Mouse (Mus musculus) hindbrain, embryonic 10.5 days (tissue): ENCODE measurements around the gene Gars. TPM values are rescaled to one million over a fixed set of nuclear protein-coding genes. Genes with fewer than 3 reads are reported as not detected.

Source experiments
- DNase-seq: peaks from one replicate; pipeline ENCODE4 v3.0.0-alpha.2; 2017; ENCODE audit warnings: low spot score
- H3K27ac ChIP-seq: fragments of 300-500 bp; sonication (generic); 2 replicates; pipeline ENCODE4 v1.5.1; 2016; ENCODE audit warnings: mild to moderate bottlenecking, moderate library complexity
- H3K27me3 ChIP-seq: fragments of 300-500 bp; sonication (generic); 2 replicates; pipeline ENCODE4 v1.6.1; 2016; ENCODE audit warnings: mild to moderate bottlenecking; ENCODE audit not compliant: poor library complexity, insufficient read depth, severe bottlenecking
- H3K36me3 ChIP-seq: fragments of 300-500 bp; sonication (generic); 2 replicates; pipeline ENCODE4 v1.6.1; 2016; ENCODE audit warnings: mild to moderate bottlenecking, moderate library complexity
- H3K4me1 ChIP-seq: fragments of 300-500 bp; sonication (generic); replicated peaks from 2 replicates; pipeline ENCODE4 v1.6.1; 2016; ENCODE audit warnings: mild to moderate bottlenecking
- H3K4me3 ChIP-seq: fragments of 300-500 bp; sonication (generic); 2 replicates; pipeline ENCODE4 v1.5.1; 2016; ENCODE audit warnings: mild to moderate bottlenecking, moderate library complexity
- H3K9me3 ChIP-seq: fragments of 300-500 bp; sonication (generic); 2 replicates; pipeline ENCODE4 v1.6.1; 2016; ENCODE audit warnings: mild to moderate bottlenecking, moderate library complexity
- WGBS: fragments of 180-500 bp; shearing (Covaris S2); methylation state at CpG from one replicate; pipeline ENCODE4 v1.1.7; 2016; 5-methylcytosine and 5-hydroxymethylcytosine counted together
- polyA plus RNA-seq: library from polyadenylated mRNA; unstranded; fragments of >200 nt; fragmentation: Nextera tagmentation; extraction: Ambion mirVana; gene quantifications from 2 replicates; pipeline ENCODE4 v1.2.1, GENCODE M21; 2016

Gars gene
- polyA plus RNA-seq, 1 experiment from 2014 or later: 210 TPM

DNA sequence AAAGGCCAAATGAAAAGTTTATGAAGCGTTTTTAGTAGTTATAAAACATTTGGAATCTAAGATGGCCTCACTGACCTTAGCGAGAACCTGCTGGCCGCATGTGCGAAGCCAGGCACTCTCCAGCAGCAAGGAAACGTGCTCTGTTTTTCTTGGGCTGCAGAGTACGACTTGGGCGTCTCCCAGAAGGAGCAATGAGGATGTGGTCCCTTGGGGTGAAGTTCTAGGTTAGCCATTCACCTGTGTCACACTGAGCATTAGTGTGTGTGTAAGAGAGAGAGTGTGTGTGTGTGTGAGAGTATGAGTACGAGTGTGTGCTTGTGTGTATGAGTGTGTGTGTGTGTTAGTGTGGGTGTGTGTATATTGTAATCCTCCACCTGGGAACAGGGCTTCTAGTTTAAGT lies 5.4 kb downstream of the Gars start:
- WGBS: 83% methylated on average over 8 of the region's 8 CpGs
- no peak overlapping the region for H3K4me3 ChIP-seq
- no peaks in the 10 kb centered on the region for H3K9me3 ChIP-seq
- no peaks in the 10 kb centered on the region for H3K27me3 ChIP-seq
- H3K4me1 ChIP-seq: peaks cover 18% of the 10 kb centered on the region
- H3K36me3 ChIP-seq: peaks cover 16% of the 10 kb centered on the region
- DNase-seq: no peak
- H3K27ac ChIP-seq: no peak overlapping the region

DNA sequence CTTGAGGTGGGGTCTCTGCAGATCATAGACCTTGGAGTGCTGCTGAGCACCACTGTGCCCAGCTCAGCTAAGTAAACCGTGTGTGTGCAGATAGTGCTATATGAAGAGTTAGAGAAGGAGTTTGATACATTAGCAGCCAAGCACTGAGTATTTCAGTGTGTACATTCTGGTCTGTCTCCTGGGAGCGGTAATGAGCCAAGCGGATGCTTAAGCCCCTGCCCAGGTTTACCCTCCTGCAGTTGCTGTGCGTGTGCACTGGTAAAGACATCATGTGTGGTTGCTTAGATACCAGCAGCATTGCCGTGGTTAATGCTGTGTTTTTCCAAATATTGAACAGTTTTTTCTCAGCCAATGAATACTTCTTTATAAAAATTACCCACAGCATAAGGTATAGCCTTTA lies 6.7 kb downstream of the Gars start:
- 84% methylated on average over 5 of the region's 5 CpGs for WGBS
- H3K4me3 ChIP-seq: no peak overlapping the region
- no peak overlapping the region for H3K27ac ChIP-seq
- H3K4me1 ChIP-seq: peaks cover 9% of the 10 kb centered on the region
- no peaks in the 10 kb centered on the region for H3K9me3 ChIP-seq
- DNase-seq: no peak
- peaks cover 30% of the 10 kb centered on the region for H3K36me3 ChIP-seq
- H3K27me3 ChIP-seq: no peaks in the 10 kb centered on the region

DNA sequence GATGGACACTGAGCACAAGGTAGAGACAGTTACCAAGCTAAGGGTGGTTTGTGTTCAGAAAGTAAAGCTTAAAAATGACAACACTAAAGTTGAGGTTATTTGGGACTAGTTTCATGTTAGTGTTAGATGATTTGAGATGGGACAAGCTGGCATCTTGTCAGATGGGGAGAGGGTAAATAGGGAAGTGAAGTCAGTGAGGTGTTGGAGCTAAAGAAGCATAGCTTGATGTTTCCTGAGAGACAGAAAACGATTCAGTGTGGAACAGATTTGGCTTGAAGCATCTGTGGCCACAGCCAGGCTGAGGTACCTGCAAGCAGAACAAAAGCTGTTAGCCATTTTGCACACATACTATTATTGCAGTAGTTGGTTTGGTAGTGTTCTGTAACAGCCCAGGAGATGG lies 7.5 kb downstream of the Gars start:
- DNase-seq: no peak
- H3K36me3 ChIP-seq: peaks cover 38% of the 10 kb centered on the region
- no peaks in the 10 kb centered on the region for H3K9me3 ChIP-seq
- 87% methylated on average over 1 of the region's 1 CpGs for WGBS
- no peak overlapping the region for H3K4me3 ChIP-seq
- H3K27me3 ChIP-seq: no peaks in the 10 kb centered on the region
- H3K4me1 ChIP-seq: peaks cover under 1% of the 10 kb centered on the region; the same call in 1 of the 2 replicates
- H3K27ac ChIP-seq: no peak overlapping the region

DNA sequence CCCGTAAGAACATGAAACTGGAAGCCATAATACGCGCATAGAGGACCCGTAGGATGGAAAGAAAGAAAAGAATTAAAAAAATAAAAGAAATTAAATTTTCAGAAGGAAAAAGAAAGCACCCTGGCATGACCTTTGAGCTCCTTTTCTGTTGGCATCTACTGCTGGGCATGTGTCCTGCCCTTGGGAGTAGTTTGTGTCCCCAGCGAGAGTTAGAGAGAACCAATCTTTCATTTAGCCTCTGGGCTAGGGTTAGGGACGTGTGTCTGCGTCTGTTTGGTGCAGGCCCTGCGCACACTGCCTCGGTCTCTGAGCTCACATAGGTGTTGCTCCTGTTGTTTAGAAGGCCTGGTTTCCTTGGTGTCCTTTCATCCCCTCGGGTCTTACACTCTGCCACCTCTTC lies 11.4 kb downstream of the Gars start:
- Histone ChIP-seq H3K9me3 (no peaks in the 10 kb centered on the region), H3K36me3 (peaks cover 75% of the 10 kb centered on the region)

DNA sequence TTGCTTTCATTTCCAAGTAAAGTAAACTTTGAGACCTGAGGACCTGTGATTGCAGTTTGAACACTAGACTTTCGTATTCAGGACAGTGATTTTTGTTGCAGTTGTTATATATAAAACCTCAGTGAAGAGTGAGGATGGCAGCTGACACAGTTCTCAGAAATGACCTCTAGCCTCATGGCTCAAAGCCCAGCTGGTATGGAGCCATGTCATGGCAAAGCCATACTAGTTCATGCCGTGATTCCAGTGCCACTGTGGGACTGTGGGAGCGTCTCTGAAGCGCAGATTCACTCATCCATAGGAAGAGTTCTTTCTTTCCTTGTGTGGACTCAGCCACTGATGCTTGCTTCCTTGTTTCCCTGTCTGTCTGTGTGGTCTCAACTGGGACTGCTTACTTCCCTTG lies 16.7 kb downstream of the Gars start:
- DNase-seq: no peak
- 93% methylated on average over 4 of the region's 4 CpGs for WGBS
- Histone ChIP-seq H3K36me3 (peaks cover 92% of the 10 kb centered on the region), H3K4me3 (no peak overlapping the region), H3K27ac (no peak overlapping the region), H3K4me1 (no peaks in the 10 kb centered on the region), H3K9me3 (no peaks in the 10 kb centered on the region), H3K27me3 (no peaks in the 10 kb centered on the region)

More for the DNA sequence above, 11.4 kb downstream of the Gars start:
- Histone ChIP-seq H3K27me3 (no peaks in the 10 kb centered on the region), H3K4me3 (no peak overlapping the region), H3K27ac (no peak overlapping the region), H3K4me1 (no peaks in the 10 kb centered on the region)
- 95% methylated on average over 10 of the region's 10 CpGs for WGBS
- DNase-seq: no peak

DNA sequence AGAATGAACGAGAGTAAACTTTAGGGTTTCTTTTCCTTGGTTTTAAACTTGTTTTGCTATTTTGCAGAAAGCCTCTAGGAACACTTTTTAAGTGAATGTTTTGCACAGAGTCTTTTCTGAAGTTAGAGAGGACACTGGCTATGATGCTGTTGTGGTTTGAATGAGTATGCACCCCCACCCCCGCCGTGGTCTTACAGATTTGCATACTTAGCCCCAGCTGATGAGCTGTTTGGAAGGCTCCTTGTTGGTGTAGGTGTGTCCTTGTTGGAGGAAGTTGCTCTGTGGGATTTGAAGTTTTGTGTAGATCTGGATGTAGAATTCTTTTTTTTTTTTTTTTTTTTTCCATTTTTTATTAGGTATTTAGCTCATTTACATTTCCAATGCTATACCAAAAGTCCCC lies 19.6 kb downstream of the Gars start:
- no peak overlapping the region for H3K27ac ChIP-seq
- peaks cover 92% of the 10 kb centered on the region for H3K36me3 ChIP-seq
- 93% methylated on average over 3 of the region's 3 CpGs for WGBS
- no peaks in the 10 kb centered on the region for H3K9me3 ChIP-seq
- H3K4me1 ChIP-seq: no peaks in the 10 kb centered on the region
- no peak overlapping the region for H3K4me3 ChIP-seq
- no peaks in the 10 kb centered on the region for H3K27me3 ChIP-seq
- DNase-seq: no peak

DNA sequence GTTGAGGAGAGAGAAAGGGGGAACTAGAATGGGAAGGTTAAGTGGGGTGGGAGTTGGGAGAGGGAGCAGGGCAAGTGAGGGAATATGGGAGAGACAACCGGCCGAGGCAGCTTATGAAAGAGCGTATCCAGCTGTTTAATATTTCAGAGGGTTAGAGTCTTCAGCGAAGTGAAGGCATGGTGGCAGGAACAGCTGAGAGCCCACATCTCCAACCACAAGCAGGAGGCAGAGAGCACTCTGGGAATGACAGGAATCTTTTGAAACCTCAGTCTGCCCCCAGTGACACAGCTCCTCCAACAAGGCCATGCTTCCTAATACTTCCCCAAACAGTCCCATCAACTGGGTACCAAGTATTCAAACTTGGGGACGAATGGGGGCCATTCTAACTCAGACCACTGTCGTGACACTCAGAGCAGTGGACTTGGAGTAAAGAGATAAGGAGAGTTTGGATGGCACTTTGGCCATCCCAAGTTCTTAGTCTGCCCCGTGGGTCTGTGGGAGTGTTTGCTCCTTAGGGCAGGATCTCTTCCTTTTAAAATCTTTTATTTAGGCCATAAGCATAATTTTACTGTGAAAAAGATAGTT lies 22.5 kb downstream of the Gars start:
- H3K4me1 ChIP-seq: no peaks in the 10 kb centered on the region
- no peak for DNase-seq
- peaks cover 93% of the 10 kb centered on the region for H3K36me3 ChIP-seq
- no peak overlapping the region for H3K4me3 ChIP-seq
- no peaks in the 10 kb centered on the region for H3K27me3 ChIP-seq
- H3K27ac ChIP-seq: no peak overlapping the region
- no peaks in the 10 kb centered on the region for H3K9me3 ChIP-seq
- WGBS: 91% methylated on average over 7 of the region's 7 CpGs

DNA sequence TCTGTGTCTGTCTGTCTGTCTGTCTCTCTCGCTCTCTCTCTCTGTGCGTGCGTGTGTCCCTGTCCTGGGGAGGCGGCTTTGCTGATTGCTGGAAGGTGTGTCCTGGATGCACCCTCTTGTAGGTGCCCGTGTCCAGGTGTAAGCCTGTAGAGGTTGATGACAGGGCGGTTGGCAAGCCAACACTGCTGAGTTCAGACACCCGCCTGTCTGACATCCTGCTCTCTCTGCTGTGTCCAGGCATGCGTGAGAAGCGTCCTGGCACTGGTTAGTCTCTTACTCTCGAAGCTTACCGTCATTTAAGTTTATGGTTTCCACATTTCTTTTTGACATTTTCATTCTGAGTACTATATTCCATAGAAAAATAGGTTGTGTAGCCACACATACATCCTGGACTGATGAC lies 23.5 kb downstream of the Gars start:
- H3K9me3 ChIP-seq: no peaks in the 10 kb centered on the region
- no peak overlapping the region for H3K27ac ChIP-seq
- 92% methylated on average over 11 of the region's 11 CpGs for WGBS
- H3K4me3 ChIP-seq: no peak overlapping the region
- H3K4me1 ChIP-seq: no peaks in the 10 kb centered on the region
- no peaks in the 10 kb centered on the region for H3K27me3 ChIP-seq
- peaks cover 93% of the 10 kb centered on the region for H3K36me3 ChIP-seq
- no peak for DNase-seq

DNA sequence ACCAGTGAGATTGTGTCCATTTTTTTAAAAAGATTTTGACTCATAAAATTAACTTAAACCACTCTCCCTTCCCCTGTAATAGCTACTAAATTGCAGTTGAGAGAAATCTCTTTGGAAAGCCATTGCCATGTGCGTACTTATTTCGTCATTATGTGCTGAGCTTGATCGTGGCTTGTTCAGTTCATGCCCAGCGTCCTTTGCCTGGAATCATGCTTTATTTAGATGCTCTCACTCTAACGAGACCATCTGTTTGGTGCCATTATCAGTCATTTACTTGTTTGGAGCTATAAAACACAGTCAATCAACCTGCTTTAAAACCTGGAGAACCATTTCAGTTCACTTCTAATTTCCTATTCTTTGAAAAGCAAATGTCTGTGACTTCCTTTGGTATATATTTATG lies 24.4 kb downstream of the Gars start:
- WGBS: 92% methylated on average over 5 of the region's 5 CpGs
- H3K9me3 ChIP-seq: no peaks in the 10 kb centered on the region
- H3K4me1 ChIP-seq: no peaks in the 10 kb centered on the region
- no peaks in the 10 kb centered on the region for H3K27me3 ChIP-seq
- H3K27ac ChIP-seq: no peak overlapping the region
- no peak overlapping the region for H3K4me3 ChIP-seq
- peaks cover 95% of the 10 kb centered on the region for H3K36me3 ChIP-seq
- DNase-seq: no peak

DNA sequence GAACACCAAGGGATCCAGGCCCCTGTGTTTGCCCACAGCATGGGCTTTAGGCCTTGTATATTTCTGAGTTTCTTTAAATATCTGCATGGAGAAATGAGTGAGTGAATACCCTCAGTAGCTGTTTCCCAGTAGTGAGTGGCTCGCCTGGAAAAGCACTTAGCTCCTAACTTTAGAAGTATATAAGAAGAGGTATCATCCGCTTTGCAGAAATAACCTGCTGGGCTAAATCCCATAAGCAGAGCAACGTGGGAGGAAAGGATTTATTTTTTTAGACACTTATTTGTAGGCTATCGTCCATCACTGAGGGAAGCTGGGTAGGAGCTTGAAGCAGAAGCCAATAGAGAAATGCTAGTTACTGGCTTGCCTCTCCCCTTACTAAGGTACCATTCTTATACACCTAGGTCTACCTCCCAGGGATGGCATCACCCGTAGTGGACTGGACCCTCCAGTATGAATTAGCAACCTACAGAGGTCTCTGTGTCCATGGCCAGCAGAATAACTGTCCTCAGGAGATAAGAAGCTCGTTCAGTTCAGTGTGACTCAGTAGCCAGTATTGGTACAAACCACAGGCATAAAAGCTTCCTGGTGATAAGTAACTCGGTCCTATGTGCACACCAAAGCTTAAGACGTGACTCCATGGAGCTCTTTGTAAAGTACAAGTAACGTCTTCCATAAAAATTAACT lies 26.1 kb downstream of the Gars start:
- 93% methylated on average over 9 of the region's 9 CpGs for WGBS
- peaks cover 99% of the 10 kb centered on the region for H3K36me3 ChIP-seq
- no peaks in the 10 kb centered on the region for H3K27me3 ChIP-seq
- H3K9me3 ChIP-seq: no peaks in the 10 kb centered on the region
- no peak for DNase-seq
- H3K27ac ChIP-seq: no peak overlapping the region
- no peaks in the 10 kb centered on the region for H3K4me1 ChIP-seq
- no peak overlapping the region for H3K4me3 ChIP-seq

DNA sequence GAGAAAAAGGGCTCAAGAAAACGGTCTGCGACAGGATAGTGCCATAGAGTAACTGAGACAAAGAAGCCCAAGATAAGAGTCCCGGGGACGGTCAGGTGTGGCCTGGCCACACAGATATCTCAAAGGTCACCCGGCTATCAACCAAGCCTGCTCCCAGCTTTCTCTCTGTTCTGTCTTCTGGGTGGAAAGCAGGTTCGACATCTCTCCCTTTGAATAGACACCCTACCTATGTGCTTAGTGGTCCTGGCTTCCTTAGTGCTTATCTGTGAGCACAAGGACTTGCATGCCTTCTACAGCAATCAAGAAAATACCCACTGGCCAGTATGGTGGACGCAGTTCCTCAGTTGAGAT lies 26.6 kb downstream of the Gars start:
- 95% methylated on average over 7 of the region's 7 CpGs for WGBS
- Histone ChIP-seq H3K4me3 (no peak overlapping the region), H3K4me1 (no peaks in the 10 kb centered on the region), H3K27me3 (no peaks in the 10 kb centered on the region), H3K27ac (no peak overlapping the region), H3K36me3 (peaks cover 99% of the 10 kb centered on the region), H3K9me3 (no peaks in the 10 kb centered on the region)
- DNase-seq: no peak

DNA sequence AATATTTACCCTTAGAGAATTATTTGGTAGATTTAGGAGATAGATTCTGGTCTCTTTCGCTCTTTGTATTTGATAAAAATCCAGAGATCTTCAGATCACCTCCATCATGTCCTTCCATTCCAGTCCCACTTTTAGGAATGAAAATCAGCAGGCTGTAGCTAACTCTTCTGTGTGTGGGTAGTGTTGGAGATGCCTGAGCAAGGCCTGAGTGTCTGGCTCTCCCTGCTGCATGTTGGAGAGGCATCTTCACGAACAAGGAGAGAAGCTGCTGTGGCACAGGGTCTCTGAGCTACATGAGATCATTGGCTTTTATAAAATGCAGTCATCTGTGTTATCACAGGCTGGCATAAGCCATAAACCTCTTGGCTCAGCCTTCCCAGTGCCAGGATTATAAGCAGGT lies 28.1 kb downstream of the Gars start:
- Histone ChIP-seq H3K9me3 (no peaks in the 10 kb centered on the region), H3K36me3 (peaks cover 96% of the 10 kb centered on the region), H3K4me3 (no peak overlapping the region), H3K27ac (no peak overlapping the region), H3K27me3 (no peaks in the 10 kb centered on the region), H3K4me1 (no peaks in the 10 kb centered on the region)
- no peak for DNase-seq
- WGBS: 90% methylated on average over 2 of the region's 2 CpGs

DNA sequence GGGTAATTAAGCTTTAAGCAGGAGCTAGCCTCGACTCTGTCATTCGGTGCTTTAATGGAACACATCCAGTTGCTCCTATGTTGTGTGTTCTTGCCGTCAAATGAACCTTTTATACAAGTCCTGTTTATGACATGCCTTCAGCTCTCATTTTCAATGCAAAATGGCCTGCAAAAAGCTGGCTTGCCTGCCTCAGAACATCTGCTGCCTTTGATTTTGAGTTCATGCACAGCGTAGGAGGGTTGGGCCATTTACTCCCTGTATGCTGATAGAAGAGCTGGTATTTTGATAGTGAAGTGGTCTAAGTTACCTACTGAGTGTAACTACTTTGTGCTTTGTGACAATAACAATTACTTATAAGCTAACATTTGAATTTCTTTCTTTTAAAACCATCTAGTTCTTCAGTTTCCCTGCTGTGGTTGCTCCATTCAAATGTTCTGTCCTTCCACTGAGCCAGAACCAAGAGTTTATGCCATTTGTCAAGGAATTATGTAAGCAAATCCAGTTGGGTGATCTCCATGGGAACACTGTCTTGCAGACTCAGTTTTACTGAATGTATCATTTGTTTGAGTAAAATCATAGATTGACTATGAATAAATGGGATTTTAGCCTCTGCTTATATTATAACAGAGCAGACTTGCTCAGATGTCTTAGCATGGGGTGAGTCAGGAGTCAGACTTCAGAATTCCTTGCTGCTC lies 38.9 kb downstream of the Gars start:
- Histone ChIP-seq H3K36me3 (peaks cover 99% of the 10 kb centered on the region), H3K27ac (no peak overlapping the region), H3K4me1 (no peaks in the 10 kb centered on the region), H3K9me3 (no peaks in the 10 kb centered on the region), H3K4me3 (no peak overlapping the region), H3K27me3 (no peaks in the 10 kb centered on the region)
- DNase-seq: no peak
- 95% methylated on average over 4 of the region's 4 CpGs for WGBS
